Mouse (Mus musculus) cerebellum, adult 2 months (tissue): ENCODE measurements around the gene Fam83g.

Experiments
- CTCF ChIP-seq: fragments of 200-500 bp; IDR thresholded peaks from 2 replicates; pipeline ENCODE4 v1.5.1; 2011; ENCODE audit warnings: low read depth, mild to moderate bottlenecking, control low read depth, low read length, moderate library complexity, borderline replicate concordance; ENCODE audit not compliant: insufficient read depth
- POLR2A ChIP-seq: fragments of 200-500 bp; IDR thresholded peaks from 2 replicates; pipeline ENCODE4 v1.6.1; 2011; ENCODE audit warnings: low read length, control low read depth, borderline replicate concordance; ENCODE audit not compliant: insufficient read depth

- TF ChIP-seq CTCF (no peak), POLR2A (no peak)
Observed at GRCm38 (mm10) chr11:61644576-61645326, 39.1 kb upstream of the Fam83g start.
